Mouse (Mus musculus): Measurements from ENCODE around the gene Hivep3.

- TF ChIP-seq POLR2A (IDR thresholded peaks at IDR 0.05; ENCODE audit: insufficient read length, low read depth): no peak
- no peak for TF ChIP-seq USF1 (IDR thresholded peaks at IDR 0.05; ENCODE audit: low read depth)
- TF ChIP-seq TCF12 (IDR thresholded peaks at IDR 0.05; ENCODE audit: insufficient read depth, poor library complexity, severe bottlenecking): no peak
- TF ChIP-seq MAX (IDR thresholded peaks at IDR 0.05; ENCODE audit: low read depth): no peak
- no peak for TF ChIP-seq TCF3 (IDR thresholded peaks at IDR 0.05; ENCODE audit: insufficient read length, low read depth)
- TF ChIP-seq MYOG (IDR thresholded peaks at IDR 0.05; ENCODE audit: control insufficient read depth in 1 of 3, insufficient read depth in 1 of 3, insufficient read length in 2 of 3, low read depth in 2 of 3): no peak
These were observed 51.4 kb downstream of the Hivep3 start for GRCm38 (mm10) chr4:119784959-119785358.

Measured in myocyte (in vitro differentiated cells).